Mouse (Mus musculus): ENCODE measurements around the gene Usp53. TPM values are rescaled to one million over a fixed set of nuclear protein-coding genes. Genes with fewer than 3 reads are reported as not detected.

The Usp53 gene
- polyA plus RNA-seq, 1 experiment from 2014 or later, result 6.7 TPM

- no peaks in the 10 kb centered on the region for H3K27me3 ChIP-seq (replicated peaks; ENCODE audit: control insufficient read depth, insufficient read depth, low read length)
- no peak for ATAC-seq
- 88% methylated on average over 2 of the region's 2 CpGs for WGBS
- no peaks in the 10 kb centered on the region for H3K36me3 ChIP-seq (ENCODE audit: control insufficient read depth, insufficient read depth, low read length)
- H3K9me3 ChIP-seq (replicated peaks; ENCODE audit: control insufficient read depth, low read length), result no peaks in the 10 kb centered on the region
- no peak overlapping the region for H3K4me3 ChIP-seq (ENCODE audit: low read depth, low read length)
- no peak overlapping the region for H3K9ac ChIP-seq (ENCODE audit: low read length)
- H3K4me1 ChIP-seq (ENCODE audit: control insufficient read depth, insufficient read depth, low read length), result no peaks in the 10 kb centered on the region
- H3K27ac ChIP-seq (ENCODE audit: low read depth, low read length), result no peak overlapping the region
- DNase-seq (ENCODE audit: low spot score), result no peak
- no peak overlapping the region for H3K4me2 ChIP-seq (ENCODE audit: low read length)
These were observed 76.5 kb downstream of the Usp53 start for GRCm38 (mm10) chr3:122907841-122908240.

GRCm38 (mm10) chr3:122903746-122904433 is 80.4 kb downstream of the Usp53 start:
- no peaks in the 10 kb centered on the region for H3K4me1 ChIP-seq (ENCODE audit: control insufficient read depth, insufficient read depth, low read length)
- WGBS, result 42% methylated on average over 12 of the region's 12 CpGs
- no peak overlapping the region for H3K27ac ChIP-seq (ENCODE audit: low read depth, low read length)
- no peaks in the 10 kb centered on the region for H3K27me3 ChIP-seq (replicated peaks; ENCODE audit: control insufficient read depth, insufficient read depth, low read length)
- peak; percentile 85 for ATAC-seq
- no peak overlapping the region for H3K4me2 ChIP-seq (ENCODE audit: low read length)
- no peaks in the 10 kb centered on the region for H3K36me3 ChIP-seq (ENCODE audit: control insufficient read depth, insufficient read depth, low read length)
- peak; percentile 87 for DNase-seq (ENCODE audit: low spot score)
- H3K4me3 ChIP-seq (ENCODE audit: low read depth, low read length), result no peak overlapping the region
- H3K9me3 ChIP-seq (replicated peaks; ENCODE audit: control insufficient read depth, low read length), result no peaks in the 10 kb centered on the region
- no peak overlapping the region for H3K9ac ChIP-seq (ENCODE audit: low read length)

- H3K9me3 ChIP-seq (replicated peaks; ENCODE audit: control insufficient read depth, low read length), result no peaks in the 10 kb centered on the region
- no peak overlapping the region for H3K27ac ChIP-seq (ENCODE audit: low read depth, low read length)
- DNase-seq (ENCODE audit: low spot score) (no peak), ATAC-seq (no peak)
- no peaks in the 10 kb centered on the region for H3K27me3 ChIP-seq (replicated peaks; ENCODE audit: control insufficient read depth, insufficient read depth, low read length)
- no peak overlapping the region for H3K4me2 ChIP-seq (ENCODE audit: low read length)
- no peaks in the 10 kb centered on the region for H3K4me1 ChIP-seq (ENCODE audit: control insufficient read depth, insufficient read depth, low read length)
- WGBS, result 63% methylated on average over 6 of the region's 6 CpGs
- H3K4me3 ChIP-seq (ENCODE audit: low read depth, low read length), result no peak overlapping the region
- H3K36me3 ChIP-seq (ENCODE audit: control insufficient read depth, insufficient read depth, low read length), result no peaks in the 10 kb centered on the region
- no peak overlapping the region for H3K9ac ChIP-seq (ENCODE audit: low read length)
These were observed 86.1 kb downstream of the Usp53 start for GRCm38 (mm10) chr3:122898254-122898653.

GRCm38 (mm10) chr3:122895189-122895731 is 89.0 kb downstream of the Usp53 start:
- WGBS, result 91% methylated on average over 11 of the region's 11 CpGs
- H3K4me3 ChIP-seq (ENCODE audit: low read depth, low read length), result no peak overlapping the region

GRCm38 (mm10) chr3:122894772-122895171 is 89.5 kb downstream of the Usp53 start, which contains the start of gene Fabp2:
Gene Fabp2 (plus strand): TSS chr3:122895072.
- H3K27me3 ChIP-seq (replicated peaks; ENCODE audit: control insufficient read depth, insufficient read depth, low read length), result no peaks in the 10 kb centered on the region
- H3K9me3 ChIP-seq (replicated peaks; ENCODE audit: control insufficient read depth, low read length), result no peaks in the 10 kb centered on the region
- H3K4me1 ChIP-seq (ENCODE audit: control insufficient read depth, insufficient read depth, low read length), result no peaks in the 10 kb centered on the region
- no peak within 1 kb of the TSS for H3K4me2 ChIP-seq (ENCODE audit: low read length)
- H3K27ac ChIP-seq (ENCODE audit: low read depth, low read length), result no peak within 1 kb of the TSS
- H3K36me3 ChIP-seq (ENCODE audit: control insufficient read depth, insufficient read depth, low read length), result no peaks in the 10 kb centered on the region
- 98% methylated on average over 3 of the region's 3 CpGs for WGBS
- DNase-seq (ENCODE audit: low spot score) (no peak), ATAC-seq (no peak)
- H3K9ac ChIP-seq (ENCODE audit: low read length), result no peak within 1 kb of the TSS
- H3K4me3 ChIP-seq (ENCODE audit: low read depth, low read length), result no peak within 1 kb of the TSS

More at GRCm38 (mm10) chr3:122895189-122895731, 89.0 kb downstream of the Usp53 start:
- H3K4me1 ChIP-seq (ENCODE audit: control insufficient read depth, insufficient read depth, low read length), result no peaks in the 10 kb centered on the region
- no peaks in the 10 kb centered on the region for H3K9me3 ChIP-seq (replicated peaks; ENCODE audit: control insufficient read depth, low read length)
- H3K4me2 ChIP-seq (ENCODE audit: low read length), result no peak overlapping the region
- H3K27ac ChIP-seq (ENCODE audit: low read depth, low read length), result no peak overlapping the region
- DNase-seq (ENCODE audit: low spot score), result no peak
- no peaks in the 10 kb centered on the region for H3K27me3 ChIP-seq (replicated peaks; ENCODE audit: control insufficient read depth, insufficient read depth, low read length)
- ATAC-seq, result no peak
- H3K36me3 ChIP-seq (ENCODE audit: control insufficient read depth, insufficient read depth, low read length), result no peaks in the 10 kb centered on the region
- no peak overlapping the region for H3K9ac ChIP-seq (ENCODE audit: low read length)

- no peak overlapping the region for H3K9ac ChIP-seq (ENCODE audit: low read length)
- no peaks in the 10 kb centered on the region for H3K9me3 ChIP-seq (replicated peaks; ENCODE audit: control insufficient read depth, low read length)
- no peaks in the 10 kb centered on the region for H3K27me3 ChIP-seq (replicated peaks; ENCODE audit: control insufficient read depth, insufficient read depth, low read length)
- H3K36me3 ChIP-seq (ENCODE audit: control insufficient read depth, insufficient read depth, low read length), result no peaks in the 10 kb centered on the region
- no peak overlapping the region for H3K4me3 ChIP-seq (ENCODE audit: low read depth, low read length)
- ATAC-seq (no peak), DNase-seq (ENCODE audit: low spot score) (no peak)
- 89% methylated on average over 5 of the region's 5 CpGs for whole genome bisulfite sequencing
- no peak overlapping the region for H3K27ac ChIP-seq (ENCODE audit: low read depth, low read length)
- H3K4me2 ChIP-seq (ENCODE audit: low read length), result no peak overlapping the region
- no peaks in the 10 kb centered on the region for H3K4me1 ChIP-seq (ENCODE audit: control insufficient read depth, insufficient read depth, low read length)
These were observed 95.9 kb downstream of the Usp53 start for GRCm38 (mm10) chr3:122888371-122888819.

- H3K9ac ChIP-seq (ENCODE audit: low read length), result no peak overlapping the region
- no peaks in the 10 kb centered on the region for H3K9me3 ChIP-seq (replicated peaks; ENCODE audit: control insufficient read depth, low read length)
- no peaks in the 10 kb centered on the region for H3K27me3 ChIP-seq (replicated peaks; ENCODE audit: control insufficient read depth, insufficient read depth, low read length)
- ATAC-seq (no peak), DNase-seq (ENCODE audit: low spot score) (no peak)
- no peak overlapping the region for H3K4me3 ChIP-seq (ENCODE audit: low read depth, low read length)
- 79% methylated on average over 4 of the region's 4 CpGs for WGBS
- no peak overlapping the region for H3K4me2 ChIP-seq (ENCODE audit: low read length)
- H3K27ac ChIP-seq (ENCODE audit: low read depth, low read length), result no peak overlapping the region
- H3K4me1 ChIP-seq (ENCODE audit: control insufficient read depth, insufficient read depth, low read length), result no peaks in the 10 kb centered on the region
- no peaks in the 10 kb centered on the region for H3K36me3 ChIP-seq (ENCODE audit: control insufficient read depth, insufficient read depth, low read length)
These were observed 96.6 kb downstream of the Usp53 start for GRCm38 (mm10) chr3:122887505-122888301.

Measured in forebrain, embryonic 14.5 days (tissue).